Mouse (Mus musculus) lung, postnatal 0 days (tissue): ENCODE results near the gene Tia1. TPM values are rescaled to one million over a fixed set of nuclear protein-coding genes. Genes with fewer than 3 reads are reported as not detected.

Experiments used
- ATAC-seq: fragments of 200-750 bp; cut with Nextera tagmentation; 2 replicates; pipeline ENCODE4 v1.8.0; 2017; ENCODE audit warnings: moderate library complexity
- DNase-seq: peaks from one replicate; pipeline ENCODE4 v3.0.0-alpha.2; 2016; ENCODE audit warnings: low spot score
- H3K27ac ChIP-seq: fragments of 300-500 bp; sonication (generic); 2 replicates; pipeline ENCODE4 v1.5.1; 2014; ENCODE audit warnings: antibody characterized with exemption, mild to moderate bottlenecking, low read length, mixed read lengths
- H3K27me3 ChIP-seq: fragments of 300-500 bp; sonication (generic); replicated peaks from 2 replicates; pipeline ENCODE4 v1.6.1; 2014; ENCODE audit warnings: low read length, mixed read lengths; ENCODE audit not compliant: insufficient read depth
- H3K36me3 ChIP-seq: fragments of 300-500 bp; sonication (generic); 2 replicates; pipeline ENCODE4 v1.6.1; 2014; ENCODE audit warnings: low read length, mixed read lengths; ENCODE audit not compliant: insufficient read depth
- H3K4me1 ChIP-seq: fragments of 300-500 bp; sonication (generic); 2 replicates; pipeline ENCODE4 v1.6.1; 2014; ENCODE audit warnings: antibody characterized with exemption, low read depth, low read length, mixed read lengths; ENCODE audit not compliant: insufficient read depth
- H3K4me2 ChIP-seq: fragments of 300-500 bp; sonication (generic); replicated peaks from 2 replicates; pipeline ENCODE4 v1.6.1; 2014; ENCODE audit warnings: low read depth, mild to moderate bottlenecking, low read length, moderate library complexity, mixed read lengths
- H3K4me3 ChIP-seq: fragments of 300-500 bp; sonication (generic); 2 replicates; pipeline ENCODE4 v1.5.1; 2014; ENCODE audit warnings: low read depth, low read length
- H3K9ac ChIP-seq: fragments of 300-500 bp; sonication (generic); replicated peaks from 2 replicates; pipeline ENCODE4 v1.6.1; 2014; ENCODE audit warnings: low read depth, mild to moderate bottlenecking
- H3K9me3 ChIP-seq: fragments of 300-500 bp; sonication (generic); 2 replicates; pipeline ENCODE4 v1.6.1; 2016; ENCODE audit warnings: low read length, mixed read lengths
- CTCF ChIP-seq: IDR thresholded peaks from 2 replicates; pipeline ENCODE4 v1.5.1; 2016; ENCODE audit warnings: antibody characterized with exemption, mild to moderate bottlenecking
- EP300 ChIP-seq: IDR thresholded peaks from 2 replicates; pipeline ENCODE4 v1.6.1; 2016; ENCODE audit warnings: antibody characterized with exemption, mild to moderate bottlenecking, control low read depth
- WGBS: fragments of 180-500 bp; shearing (Covaris S2); extraction: QIAGEN DNeasy Blood & Tissue Kit; methylation state at CpG from one replicate; pipeline ENCODE4 v1.1.7; 2014; 5-methylcytosine and 5-hydroxymethylcytosine counted together
- polyA plus RNA-seq: library from polyadenylated mRNA; unstranded; fragments of >200 nt; fragmentation: Nextera tagmentation; extraction: Ambion mirVana; gene quantifications from 2 replicates; pipeline ENCODE4 v1.2.1, GENCODE M21; 2015

The Tia1 gene
- polyA plus RNA-seq, 1 experiment from 2014 or later, result 59.1 TPM

GRCm38 (mm10) chr6:86445551-86445950, 41.5 kb downstream of the Tia1 start:
- WGBS, result 90% methylated on average over 18 of the region's 18 CpGs
- peaks cover 19% of the 10 kb centered on the region for H3K36me3 ChIP-seq

GRCm38 (mm10) chr6:86446927-86447568, 43.0 kb downstream of the Tia1 start:
- H3K9me3 ChIP-seq, result no peaks in the 10 kb centered on the region
- H3K27ac ChIP-seq, result no peak overlapping the region
- DNase-seq (no peak), ATAC-seq (no peak)
- peaks cover 23% of the 10 kb centered on the region for H3K36me3 ChIP-seq
- TF ChIP-seq EP300 (no peak), CTCF (no peak)
- 70% methylated on average over 1 of the region's 1 CpGs for WGBS
- H3K9ac ChIP-seq, result no peak overlapping the region
- no peak overlapping the region for H3K4me3 ChIP-seq
- no peaks in the 10 kb centered on the region for H3K4me1 ChIP-seq
- no peak overlapping the region for H3K4me2 ChIP-seq
- H3K27me3 ChIP-seq, result no peaks in the 10 kb centered on the region

More at GRCm38 (mm10) chr6:86445551-86445950, 41.5 kb downstream of the Tia1 start:
- DNase-seq, result no peak
- no peak overlapping the region for H3K27ac ChIP-seq
- TF ChIP-seq EP300 (no peak), CTCF (no peak)
- no peak overlapping the region for H3K4me2 ChIP-seq
- no peak overlapping the region for H3K9ac ChIP-seq
- H3K9me3 ChIP-seq, result no peaks in the 10 kb centered on the region
- H3K4me1 ChIP-seq, result no peaks in the 10 kb centered on the region
- no peak overlapping the region for H3K4me3 ChIP-seq
- H3K27me3 ChIP-seq, result no peaks in the 10 kb centered on the region
- no peak for ATAC-seq

- Histone ChIP-seq H3K4me1 (no peaks in the 10 kb centered on the region), H3K27me3 (no peaks in the 10 kb centered on the region), H3K4me3 (no peak overlapping the region), H3K4me2 (no peak overlapping the region), H3K27ac (no peak overlapping the region), H3K36me3 (peaks cover 28% of the 10 kb centered on the region; the same call in 1 of the 2 replicates), H3K9ac (no peak overlapping the region), H3K9me3 (no peaks in the 10 kb centered on the region)
- DNase-seq (no peak), ATAC-seq (no peak)
- WGBS, result 83% methylated on average over 3 of the region's 3 CpGs
- TF ChIP-seq EP300 (no peak), CTCF (no peak)
Observed at GRCm38 (mm10) chr6:86456727-86457126, 52.7 kb downstream of the Tia1 start.

GRCm38 (mm10) chr6:86463079-86463478, 59.1 kb downstream of the Tia1 start:
- TF ChIP-seq CTCF (no peak), EP300 (no peak)
- Histone ChIP-seq H3K36me3 (peaks cover 16% of the 10 kb centered on the region; the same call in 1 of the 2 replicates), H3K27me3 (no peaks in the 10 kb centered on the region), H3K27ac (no peak overlapping the region), H3K4me3 (no peak overlapping the region), H3K9me3 (no peaks in the 10 kb centered on the region), H3K9ac (no peak overlapping the region), H3K4me2 (no peak overlapping the region), H3K4me1 (no peaks in the 10 kb centered on the region)
- 92% methylated on average over 3 of the region's 3 CpGs for WGBS
- no peak for DNase-seq
- ATAC-seq, result no peak

- DNase-seq (no peak), ATAC-seq (no peak)
- peak overlapping the region; percentile 63; the same call in 1 of the 2 replicates for H3K4me2 ChIP-seq
- H3K9me3 ChIP-seq, result no peaks in the 10 kb centered on the region
- H3K4me1 ChIP-seq, result peaks cover 11% of the 10 kb centered on the region
- H3K27me3 ChIP-seq, result no peaks in the 10 kb centered on the region
- no peak overlapping the region for H3K4me3 ChIP-seq
- 0 out of 2 replicates have a peak, but pooled peaks cover 4% of the 10 kb centered on the region for H3K36me3 ChIP-seq
- peak overlapping the region; percentile 79 for H3K27ac ChIP-seq
- peak overlapping the region; percentile 44; the same call in 1 of the 2 replicates for H3K9ac ChIP-seq
- 85% methylated on average over 3 of the region's 3 CpGs for WGBS
- no peak for TF ChIP-seq CTCF
- no peak for TF ChIP-seq EP300
Observed at GRCm38 (mm10) chr6:86471317-86471716, 67.3 kb downstream of the Tia1 start.

- Histone ChIP-seq H3K4me3 (peak overlapping the region; percentile 33), H3K9me3 (no peaks in the 10 kb centered on the region), H3K27me3 (no peaks in the 10 kb centered on the region), H3K36me3 (0 out of 2 replicates have a peak, but pooled peaks cover 4% of the 10 kb centered on the region), H3K4me2 (peak overlapping the region; percentile 63), H3K4me1 (peaks cover 11% of the 10 kb centered on the region), H3K27ac (peak overlapping the region; percentile 79), H3K9ac (peak overlapping the region; percentile 44; the same call in 1 of the 2 replicates)
- TF ChIP-seq EP300 (peak; percentile 50; the same call in 1 of the 2 replicates), CTCF (no peak)
- DNase-seq (peak; percentile 60), ATAC-seq (peak; percentile 28)
- WGBS, result 10% methylated on average over 9 of the region's 9 CpGs
Observed at GRCm38 (mm10) chr6:86471760-86472099, 67.7 kb downstream of the Tia1 start.
